Mouse (Mus musculus) myocyte (in vitro differentiated cells): ENCODE measurements around the gene Stx16. TPM values are rescaled to one million over a fixed set of nuclear protein-coding genes. Genes with fewer than 3 reads are reported as not detected.

ENCODE experiments used
- H3K27me3 ChIP-seq: one replicate; pipeline ENCODE4 v1.6.1; 2011; ENCODE audit not compliant: control insufficient read depth, insufficient read depth, insufficient read length
- H3K36me3 ChIP-seq: one replicate; pipeline ENCODE4 v1.6.1; 2011; ENCODE audit not compliant: control insufficient read depth, insufficient read depth
- H3K4me2 ChIP-seq: one replicate; pipeline ENCODE4 v1.6.1; 2011; ENCODE audit warnings: low read depth, control low read depth
- H3K4me3 ChIP-seq: one replicate; pipeline ENCODE4 v1.5.1; 2011; ENCODE audit warnings: mild to moderate bottlenecking, control low read depth, moderate library complexity
- H3K79me2 ChIP-seq: one replicate; pipeline ENCODE4 v1.6.1; 2011; ENCODE audit not compliant: control insufficient read depth, insufficient read depth
- H3ac ChIP-seq: one replicate; pipeline ENCODE4 v1.6.1; 2011; ENCODE audit not compliant: control insufficient read depth, insufficient read length
- CEBPB ChIP-seq: IDR thresholded peaks from 2 replicates; pipeline ENCODE4 v1.6.1; 2011; ENCODE audit warnings: mild to moderate bottlenecking, moderate library complexity; ENCODE audit not compliant: poor library complexity, insufficient read depth, severe bottlenecking
- E2F4 ChIP-seq: IDR thresholded peaks from one replicate; pipeline ENCODE4 v1.6.1; 2011; ENCODE audit warnings: mild to moderate bottlenecking, control low read depth, moderate library complexity; ENCODE audit not compliant: insufficient read depth
- MAX ChIP-seq: IDR thresholded peaks from one replicate; pipeline ENCODE4 v1.6.1; 2011; ENCODE audit warnings: low read depth, mild to moderate bottlenecking, control low read depth
- MYOD1 ChIP-seq, 3 experiments: IDR thresholded peaks; one replicate each; pipeline ENCODE4 v1.6.1; 2011; ENCODE audit warnings: control low read depth in 2 of 3, low read depth in 2 of 3, mild to moderate bottlenecking in 2 of 3, moderate library complexity in 1 of 3; ENCODE audit not compliant: insufficient read length in 2 of 3, control insufficient read depth in 1 of 3
- MYOG ChIP-seq, 3 experiments: IDR thresholded peaks; one replicate each; pipeline ENCODE4 v1.6.1; 2011; ENCODE audit warnings: control low read depth in 2 of 3, low read depth in 2 of 3, mild to moderate bottlenecking in 2 of 3; ENCODE audit not compliant: insufficient read length in 2 of 3, control insufficient read depth in 1 of 3, insufficient read depth in 1 of 3
- POLR2A ChIP-seq: IDR thresholded peaks from one replicate; pipeline ENCODE4 v1.6.1; 2011; ENCODE audit warnings: low read depth, mild to moderate bottlenecking, control low read depth, moderate library complexity; ENCODE audit not compliant: insufficient read length
- POLR2AphosphoS2 ChIP-seq: IDR thresholded peaks from one replicate; pipeline ENCODE4 v1.6.1; 2011; ENCODE audit warnings: low read depth, control low read depth; ENCODE audit not compliant: insufficient read length
- REST ChIP-seq: IDR thresholded peaks from one replicate; pipeline ENCODE4 v1.6.1; 2011; ENCODE audit warnings: mild to moderate bottlenecking, control low read depth, moderate library complexity; ENCODE audit not compliant: insufficient read depth, insufficient read length
- SRF ChIP-seq: IDR thresholded peaks from one replicate; pipeline ENCODE4 v1.6.1; 2011; ENCODE audit warnings: low read depth; ENCODE audit not compliant: control insufficient read depth, insufficient read length
- TCF12 ChIP-seq: IDR thresholded peaks from one replicate; pipeline ENCODE4 v1.6.1; 2011; ENCODE audit warnings: mild to moderate bottlenecking, control low read depth; ENCODE audit not compliant: poor library complexity, insufficient read depth, severe bottlenecking
- TCF3 ChIP-seq: IDR thresholded peaks from one replicate; pipeline ENCODE4 v1.6.1; 2011; ENCODE audit warnings: low read depth, control low read depth; ENCODE audit not compliant: insufficient read length
- USF1 ChIP-seq: IDR thresholded peaks from one replicate; pipeline ENCODE4 v1.6.1; 2011; ENCODE audit warnings: low read depth, mild to moderate bottlenecking, control low read depth, moderate library complexity
- polyA plus RNA-seq: library from polyadenylated mRNA; unstranded; fragments of >200 nt; fragmentation: generic; extraction: Trizol; gene quantifications from one replicate; pipeline ENCODE4 v1.2.1, GENCODE M21; 2012; ENCODE audit warnings: missing spikeins

Gene Stx16
- polyA plus RNA-seq, 1 experiment = 21.9 TPM

DNA sequence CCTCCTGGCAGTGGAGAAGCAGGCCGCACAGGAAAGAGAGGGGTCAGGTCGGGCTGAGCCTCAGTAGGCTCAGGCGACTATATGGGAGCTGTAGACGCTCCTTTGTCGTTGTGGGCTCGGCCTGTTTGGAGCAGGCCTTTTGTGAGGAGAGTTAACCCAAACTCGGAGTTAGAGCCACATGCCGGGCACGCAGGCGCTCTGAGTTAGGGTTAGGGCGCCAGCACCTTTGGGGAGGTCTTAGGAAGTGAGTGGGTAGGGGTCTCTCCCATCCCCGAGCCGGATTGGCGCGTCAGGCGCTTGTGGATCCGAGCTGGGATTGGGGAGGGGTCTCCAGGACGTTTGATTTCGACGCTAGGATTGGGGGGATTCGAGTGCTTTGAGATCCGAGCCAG, 321 bp downstream of the Stx16 start:
- Histone ChIP-seq H3K4me2 (peak overlapping the region; percentile 81), H3ac (peak overlapping the region; percentile 43), H3K27me3 (no peaks in the 10 kb centered on the region), H3K79me2 (peaks cover 51% of the 10 kb centered on the region), H3K36me3 (no peaks in the 10 kb centered on the region), H3K4me3 (peak overlapping the region; percentile 98)
- TF ChIP-seq REST (no peak), POLR2AphosphoS2 (no peak), MYOD1 (IDR thresholded peaks at IDR 0.05; ENCODE audit: control insufficient read depth in 1 of 3, insufficient read length in 2 of 3, low read depth in 2 of 3) (no peak), MYOG (IDR thresholded peaks at IDR 0.05; ENCODE audit: control insufficient read depth in 1 of 3, insufficient read depth in 1 of 3, insufficient read length in 2 of 3, low read depth in 2 of 3) (no peak), E2F4 (no peak), TCF3 (no peak)

- no peaks in the 10 kb centered on the region for H3K27me3 ChIP-seq
- H3K4me3 ChIP-seq = peak overlapping the region; percentile 98
- peak overlapping the region; percentile 43 for H3ac ChIP-seq
- no peak for TF ChIP-seq USF1
- TF ChIP-seq MYOG (IDR thresholded peaks at IDR 0.05; ENCODE audit: control insufficient read depth in 1 of 3, insufficient read depth in 1 of 3, insufficient read length in 2 of 3, low read depth in 2 of 3) = peak in 1 of 3 experiments; percentile 33
- TF ChIP-seq MYOD1 (IDR thresholded peaks at IDR 0.05; ENCODE audit: control insufficient read depth in 1 of 3, insufficient read length in 2 of 3, low read depth in 2 of 3) = peak in 2 of 3 experiments; percentile 6 to 14
- TF ChIP-seq E2F4 = no peak
- H3K4me2 ChIP-seq = peak overlapping the region; percentile 81
- no peaks in the 10 kb centered on the region for H3K36me3 ChIP-seq
- H3K79me2 ChIP-seq = peaks cover 58% of the 10 kb centered on the region
Measured at GRCm38 (mm10) chr2:174077004-174077695, 1.0 kb downstream of the Stx16 start.

DNA sequence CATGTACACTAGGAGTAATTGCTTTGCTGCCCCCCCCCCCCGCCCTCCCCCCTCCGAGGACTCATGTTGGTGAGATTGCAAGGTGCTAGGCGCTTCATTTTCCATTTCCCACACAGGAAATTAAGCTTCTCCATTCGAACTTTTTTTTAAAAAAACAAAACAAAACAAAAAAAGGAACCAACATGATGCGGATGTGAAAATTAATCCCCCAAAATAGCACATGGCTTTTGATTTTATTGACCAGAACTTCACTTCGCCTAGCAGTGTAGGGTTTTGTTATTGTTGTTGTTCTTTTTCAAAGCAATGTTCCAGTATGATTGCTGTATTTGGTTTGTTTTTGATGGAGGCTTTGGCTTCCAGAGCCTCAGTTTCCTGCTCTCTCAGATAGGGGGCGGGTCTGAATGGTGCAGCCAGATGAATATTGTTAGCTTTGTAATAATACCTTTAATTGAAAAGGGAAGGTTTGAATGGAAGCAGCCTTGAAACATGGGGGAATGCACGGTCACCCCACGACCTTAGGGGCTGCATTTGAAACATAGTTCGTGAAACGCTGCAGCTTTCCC, 1.7 kb downstream of the Stx16 start:
- Histone ChIP-seq H3K79me2 (peaks cover 65% of the 10 kb centered on the region), H3K27me3 (no peaks in the 10 kb centered on the region), H3ac (no peak overlapping the region), H3K4me2 (peak overlapping the region; percentile 81), H3K36me3 (no peaks in the 10 kb centered on the region), H3K4me3 (peak overlapping the region; percentile 98)
- TF ChIP-seq REST (no peak), TCF3 (no peak), CEBPB (no peak), TCF12 (no peak), MYOG (IDR thresholded peaks at IDR 0.05; ENCODE audit: control insufficient read depth in 1 of 3, insufficient read depth in 1 of 3, insufficient read length in 2 of 3, low read depth in 2 of 3) (no peak), SRF (no peak), POLR2AphosphoS2 (no peak), MAX (no peak), USF1 (no peak), MYOD1 (IDR thresholded peaks at IDR 0.05; ENCODE audit: control insufficient read depth in 1 of 3, insufficient read length in 2 of 3, low read depth in 2 of 3) (no peak), E2F4 (no peak), POLR2A (no peak)

- H3K36me3 ChIP-seq = peaks cover 4% of the 10 kb centered on the region
- H3ac ChIP-seq = no peak overlapping the region
- no peak overlapping the region for H3K4me3 ChIP-seq
- no peaks in the 10 kb centered on the region for H3K27me3 ChIP-seq
- no peak for TF ChIP-seq MAX
- TF ChIP-seq TCF3 = no peak
- no peak for TF ChIP-seq USF1
- no peak for TF ChIP-seq TCF12
- TF ChIP-seq REST = no peak
- TF ChIP-seq MYOD1 (IDR thresholded peaks at IDR 0.05; ENCODE audit: control insufficient read depth in 1 of 3, insufficient read length in 2 of 3, low read depth in 2 of 3) = no peak
- no peak for TF ChIP-seq CEBPB
- no peak for TF ChIP-seq MYOG (IDR thresholded peaks at IDR 0.05; ENCODE audit: control insufficient read depth in 1 of 3, insufficient read depth in 1 of 3, insufficient read length in 2 of 3, low read depth in 2 of 3)
- TF ChIP-seq POLR2AphosphoS2 = no peak
- TF ChIP-seq POLR2A = no peak
- H3K79me2 ChIP-seq = peaks cover 98% of the 10 kb centered on the region
- no peak overlapping the region for H3K4me2 ChIP-seq
Measured at GRCm38 (mm10) chr2:174081833-174082232, 5.7 kb downstream of the Stx16 start.

DNA sequence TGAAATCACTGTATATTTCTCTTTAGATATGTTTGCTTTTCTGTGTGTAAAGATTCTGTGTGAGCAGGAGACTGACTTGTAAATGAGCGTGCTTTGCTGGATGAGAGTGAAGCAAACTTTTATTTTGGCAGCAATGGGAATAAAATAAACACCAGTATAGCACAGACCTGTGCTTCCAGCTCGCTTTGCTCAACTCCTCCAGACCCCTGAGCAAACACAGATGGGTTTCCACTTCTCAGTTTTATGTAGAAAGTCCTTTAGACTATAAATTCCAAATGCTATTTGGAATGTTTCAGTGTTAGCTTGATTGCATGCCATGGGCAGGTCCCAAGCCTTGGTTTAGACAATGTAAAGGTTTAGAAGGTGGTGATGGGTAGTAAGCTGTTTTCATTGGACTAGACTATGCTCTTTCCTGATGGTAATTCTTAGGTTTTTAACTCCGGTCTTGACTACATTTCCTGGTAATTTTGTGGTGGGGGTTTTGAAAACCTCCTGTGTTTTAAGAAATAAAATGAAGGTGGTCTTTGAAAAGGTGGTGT, 6.3 kb downstream of the Stx16 start:
- TF ChIP-seq CEBPB (no peak), TCF12 (no peak), POLR2A (no peak), MYOG (IDR thresholded peaks at IDR 0.05; ENCODE audit: control insufficient read depth in 1 of 3, insufficient read depth in 1 of 3, insufficient read length in 2 of 3, low read depth in 2 of 3) (no peak), MAX (no peak), POLR2AphosphoS2 (no peak), SRF (no peak), TCF3 (no peak), REST (no peak), MYOD1 (IDR thresholded peaks at IDR 0.05; ENCODE audit: control insufficient read depth in 1 of 3, insufficient read length in 2 of 3, low read depth in 2 of 3) (no peak), USF1 (no peak), E2F4 (no peak)
- peaks cover 98% of the 10 kb centered on the region for H3K79me2 ChIP-seq
- H3ac ChIP-seq = no peak overlapping the region
- no peaks in the 10 kb centered on the region for H3K27me3 ChIP-seq
- H3K36me3 ChIP-seq = peaks cover 4% of the 10 kb centered on the region
- H3K4me3 ChIP-seq = no peak overlapping the region
- no peak overlapping the region for H3K4me2 ChIP-seq
